Comparison of ENCODE assay signal across 22 mouse cellular contexts in genomic region chr19:55995721-55996120, GRCm38 (mm10).
"Had no signal": no experiment of that assay in that cellular context is flagged by ENCODE, and none has a peak within 500 bp of the region (broad histone marks: within the 10 kb centered on the region; RNA-seq: fewer than 3 reads in every experiment).

No protein-coding gene starts in this region.

- H3K27me3 ChIP-seq: stomach, embryonic 15.5 days had no signal

- H3K36me3 ChIP-seq: limb, embryonic 10.5 days; limb, embryonic 13.5 days; liver, embryonic 12.5 days; liver, embryonic 15.5 days; stomach, embryonic 15.5 days had no signal

- ATAC-seq: intestine, embryonic 16.5 days; liver, embryonic 12.5 days had no signal

- H3K4me2 ChIP-seq: limb, embryonic 13.5 days; liver, embryonic 12.5 days; liver, embryonic 15.5 days; midbrain, embryonic 11.5 days; stomach, embryonic 15.5 days had no signal

- H3K4me3 ChIP-seq: layer of hippocampus, adult 2 months; limb, embryonic 10.5 days; limb, embryonic 13.5 days; liver, embryonic 12.5 days; liver, embryonic 15.5 days; stomach, embryonic 15.5 days had no signal

- H3K9me3 ChIP-seq: limb, embryonic 10.5 days; limb, embryonic 13.5 days; liver, embryonic 12.5 days; liver, embryonic 15.5 days; stomach, embryonic 15.5 days had no signal

- H3K9ac ChIP-seq: limb, embryonic 13.5 days; liver, embryonic 12.5 days; liver, embryonic 15.5 days; stomach, embryonic 15.5 days had no signal

- DNase-seq: kidney, adult 18-20 months; kidney, adult 9 months; kidney, postnatal 14 days; kidney, postnatal 4 days; layer of hippocampus, adult 9-11 months; liver; lung, adult 2 months; lung, postnatal 14 days; lung, postnatal 4 days; midbrain, embryonic 14.5 days; retina, postnatal 1 day; right cerebral cortex, postnatal 25 days; spleen, adult 18-20 months; thymus, postnatal 4 days had no signal

- H3K27ac ChIP-seq: layer of hippocampus, adult 2 months; limb, embryonic 10.5 days; limb, embryonic 13.5 days; liver, embryonic 12.5 days; liver, embryonic 15.5 days; stomach, embryonic 15.5 days had no signal

- H3K4me1 ChIP-seq: stomach, embryonic 15.5 days had no signal
